Mouse (Mus musculus) heart, adult 2 months (tissue): ENCODE measurements around the gene Diaph2.

ENCODE experiments used
- CTCF ChIP-seq: fragments of 200-600 bp; IDR thresholded peaks from 2 replicates; pipeline ENCODE4 v1.8.1; 2022; ENCODE audit warnings: antibody characterized with exemption, mild to moderate bottlenecking, moderate library complexity
- POLR2A ChIP-seq: fragments of 200-500 bp; IDR thresholded peaks from 2 replicates; pipeline ENCODE4 v1.6.1; 2011; ENCODE audit warnings: mild to moderate bottlenecking, low read depth, low read length, control low read depth; ENCODE audit not compliant: insufficient read depth

DNA sequence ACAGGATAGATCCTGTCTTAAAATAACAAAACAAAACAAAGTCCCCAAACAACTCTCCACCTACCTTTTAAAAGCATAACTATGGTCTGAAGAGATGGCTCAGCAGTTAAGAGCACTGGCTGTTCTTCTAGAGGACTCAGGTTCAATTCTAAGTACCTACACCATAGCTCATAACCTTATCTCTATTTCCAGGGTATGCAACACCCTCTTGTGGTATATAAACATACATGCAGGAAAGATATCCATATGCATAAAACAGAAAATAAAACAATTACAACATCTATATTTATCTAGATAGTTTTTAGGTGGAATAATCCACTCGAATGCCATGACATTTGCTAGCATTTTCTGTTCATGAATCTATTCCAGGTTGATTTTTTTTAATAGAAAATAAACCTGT, 27.2 kb downstream of the Diaph2 start:
- TF ChIP-seq POLR2A (no peak), CTCF (peak; percentile 28)
